Mouse (Mus musculus): ENCODE results near the gene Ckmt1.

GRCm38 (mm10) chr2:121329492-121329891 is 28.0 kb upstream of the Ckmt1 start:
- no peak for TF ChIP-seq CTCF (IDR thresholded peaks at IDR 0.05; ENCODE audit: low read depth)
- no peak for TF ChIP-seq EP300 (IDR thresholded peaks at IDR 0.05; ENCODE audit: low read depth)

All from heart, postnatal 0 days (tissue).